Mouse (Mus musculus): ENCODE results near the gene 4930447C04Rik.
A peak's percentile ranks its signal among the peaks of the same experiment; 100 is the strongest.

4930447C04Rik gene

DNA sequence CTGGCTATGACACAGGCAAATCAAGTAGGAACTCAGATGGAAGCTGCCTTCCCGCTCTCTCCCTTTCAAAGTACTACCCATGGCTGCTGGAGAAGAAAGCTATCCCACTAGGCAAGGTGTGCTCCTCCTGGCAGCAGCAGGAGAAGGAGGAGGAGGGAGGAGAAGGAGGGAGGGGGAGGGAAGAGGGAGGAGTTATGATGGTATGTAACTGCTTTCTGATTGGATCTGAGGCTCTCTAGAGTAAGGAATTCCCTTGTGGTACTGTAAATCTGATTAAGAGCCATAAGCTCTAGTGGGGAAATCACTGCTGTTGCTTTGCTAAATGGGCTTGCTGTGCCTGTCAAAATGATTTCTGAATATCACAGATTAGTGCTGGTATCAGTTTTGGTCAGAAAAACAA, 99.1 kb downstream of the 4930447C04Rik start:
- no peak for DNase-seq (ENCODE audit: low read depth, low spot score)

DNA sequence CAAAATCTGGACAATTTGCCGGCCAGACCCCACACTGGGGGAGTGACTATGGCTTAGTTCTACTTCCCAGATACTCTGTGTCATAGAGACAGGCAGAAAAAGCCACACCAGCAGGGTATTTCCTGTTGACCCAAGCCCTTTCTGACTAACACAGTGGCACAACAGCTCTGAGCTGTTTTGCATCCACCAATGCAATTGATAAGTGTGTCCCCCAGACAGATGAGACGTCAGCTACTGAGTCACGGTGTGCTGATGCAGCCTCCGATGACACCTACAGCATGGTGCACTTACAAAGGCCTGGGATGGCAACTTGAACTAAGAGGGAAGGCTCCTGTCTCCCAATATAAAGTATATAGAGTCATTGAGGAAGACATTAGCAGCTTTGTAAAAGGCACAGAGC, 103.3 kb downstream of the 4930447C04Rik start:
- DNase-seq (ENCODE audit: low read depth, low spot score) = no peak

DNA sequence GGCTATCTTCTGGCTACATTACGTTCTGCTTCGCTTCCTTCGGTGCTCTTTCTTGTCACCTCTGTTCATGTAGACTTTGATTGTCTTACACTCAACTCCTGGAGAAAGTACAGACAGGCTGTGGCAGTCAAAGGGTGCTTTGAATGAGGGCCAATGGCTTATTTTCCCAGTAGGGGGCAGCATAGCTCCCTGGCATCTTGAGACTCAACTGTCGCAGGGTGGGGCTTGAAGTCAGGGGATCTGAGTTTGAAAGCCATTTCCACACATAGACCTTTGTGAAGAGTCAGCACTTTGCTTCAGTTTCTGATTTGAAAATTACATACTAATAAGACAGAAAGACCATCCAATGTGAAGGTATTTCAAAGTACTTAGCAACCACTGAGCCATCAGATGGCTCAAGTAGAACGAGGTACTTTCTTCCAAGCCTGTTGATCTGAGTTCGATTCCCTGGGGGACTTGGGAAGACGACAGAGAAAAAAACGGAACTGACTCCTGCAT, 105.0 kb downstream of the 4930447C04Rik start:
- DNase-seq (ENCODE audit: low read depth, low spot score) = peak; percentile 12

GRCm38 (mm10) chr12:72834773-72835517, 105.6 kb downstream of the 4930447C04Rik start:
- DNase-seq (ENCODE audit: low read depth, low spot score) = peak; percentile 33

DNA sequence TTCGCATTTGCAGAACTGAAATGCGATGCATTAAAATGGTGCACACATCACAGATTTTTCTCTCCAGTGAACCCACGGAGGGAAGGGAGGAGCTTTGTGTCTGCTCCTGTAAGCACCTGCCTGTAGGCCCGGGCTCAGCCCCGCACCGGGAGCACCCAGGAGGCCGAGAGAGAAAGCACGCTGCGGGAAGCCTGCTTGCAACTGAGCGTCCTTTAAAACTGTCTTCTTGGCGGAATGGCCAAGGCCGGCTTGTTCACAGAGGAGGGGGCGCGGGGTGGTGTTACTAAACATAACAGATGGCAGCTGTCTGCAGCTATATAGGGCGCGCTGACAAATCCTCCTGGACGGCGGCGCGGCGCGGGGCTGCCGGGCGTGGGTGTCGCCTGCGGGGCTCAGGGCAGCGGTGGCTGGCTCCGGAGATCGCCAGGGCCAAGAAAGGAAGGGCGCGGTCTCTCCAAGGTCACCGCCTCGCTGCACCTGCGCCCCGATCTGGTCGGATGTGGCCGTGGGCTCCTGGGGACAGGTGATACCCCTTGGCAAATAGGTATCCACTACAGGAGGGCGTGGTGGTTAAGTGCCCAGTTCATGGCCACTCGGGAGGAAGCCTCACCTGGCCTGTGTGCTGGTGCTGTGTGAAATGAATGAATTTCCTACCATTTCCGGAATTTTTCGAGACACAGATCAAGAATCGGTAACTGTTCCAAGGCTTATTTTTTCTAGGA, 108.7 kb downstream of the 4930447C04Rik start:
- peak; percentile 86 for DNase-seq (ENCODE audit: low read depth, low spot score)

Data from brain, adult 2 months (tissue).